Mouse (Mus musculus): Measurements from ENCODE around the gene Lpcat1. TPM values are rescaled to one million over a fixed set of nuclear protein-coding genes. Genes with fewer than 3 reads are reported as not detected.
A peak's percentile ranks its signal among the peaks of the same experiment; 100 is the strongest.

Gene Lpcat1
- polyA plus RNA-seq, 1 experiment from 2014 or later: 62.3 TPM

DNA sequence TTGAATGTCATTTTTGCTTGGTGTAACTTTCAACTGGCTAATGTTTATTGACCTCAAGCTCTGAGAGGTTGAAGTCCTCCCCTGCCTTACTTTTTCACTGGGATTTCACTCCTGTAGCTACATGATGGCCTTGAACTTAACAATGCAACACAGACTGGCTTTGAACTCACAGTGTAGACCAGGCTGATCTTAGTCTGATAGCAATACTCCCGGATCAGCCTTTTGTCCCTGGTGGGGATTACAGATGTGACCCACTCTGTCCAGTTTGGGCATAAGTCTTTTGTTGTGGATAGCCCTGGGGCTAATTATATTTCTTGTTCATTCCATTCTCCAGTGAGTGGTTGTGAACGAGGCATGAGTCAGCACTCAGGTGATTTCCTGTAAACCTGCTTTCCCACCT is 9.3 kb upstream of the Lpcat1 start:
- no peak for ATAC-seq
- H3K4me1 ChIP-seq (replicated peaks; ENCODE audit: control insufficient read depth, insufficient read depth, low read length): no peaks in the 10 kb centered on the region
- H3K27me3 ChIP-seq (replicated peaks; ENCODE audit: control insufficient read depth, insufficient read depth, low read length): no peaks in the 10 kb centered on the region
- WGBS: 71% methylated on average over 2 of the region's 2 CpGs
- no peak overlapping the region for H3K4me2 ChIP-seq (ENCODE audit: low read length)
- H3K36me3 ChIP-seq (ENCODE audit: control insufficient read depth, insufficient read depth): no peaks in the 10 kb centered on the region
- H3K9me3 ChIP-seq (ENCODE audit: control insufficient read depth, low read length): no peaks in the 10 kb centered on the region
- no peak overlapping the region for H3K9ac ChIP-seq (replicated peaks; ENCODE audit: low read depth, low read length)
- H3K4me3 ChIP-seq (replicated peaks; ENCODE audit: low read length): no peak overlapping the region
- H3K27ac ChIP-seq (ENCODE audit: low read length): no peak overlapping the region

DNA sequence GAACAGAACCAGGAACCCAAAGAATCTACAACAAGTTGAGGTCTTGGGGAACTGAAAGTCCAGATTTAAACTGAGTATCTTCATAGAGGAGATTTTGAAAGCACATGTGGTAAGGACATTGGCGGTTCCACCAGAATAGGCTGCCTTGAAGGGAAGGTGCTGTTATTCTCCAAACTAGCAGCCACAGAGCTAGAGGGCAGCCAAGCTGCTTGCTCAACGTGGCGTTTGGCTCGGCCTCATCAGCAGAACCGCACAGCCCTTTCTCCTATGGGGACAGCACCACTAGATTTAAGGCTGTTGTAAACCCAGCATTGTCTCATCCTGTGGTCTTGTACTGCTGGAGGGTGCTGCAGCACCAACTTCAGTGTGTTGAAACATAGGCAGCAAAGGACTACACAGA is 8.3 kb upstream of the Lpcat1 start:
- no peak overlapping the region for H3K9ac ChIP-seq (replicated peaks; ENCODE audit: low read depth, low read length)
- H3K4me3 ChIP-seq (replicated peaks; ENCODE audit: low read length): no peak overlapping the region
- no peak overlapping the region for H3K4me2 ChIP-seq (ENCODE audit: low read length)
- H3K4me1 ChIP-seq (replicated peaks; ENCODE audit: control insufficient read depth, insufficient read depth, low read length): no peaks in the 10 kb centered on the region
- no peak for ATAC-seq
- H3K27ac ChIP-seq (ENCODE audit: low read length): no peak overlapping the region
- no peaks in the 10 kb centered on the region for H3K9me3 ChIP-seq (ENCODE audit: control insufficient read depth, low read length)
- WGBS: 64% methylated on average over 5 of the region's 5 CpGs
- H3K27me3 ChIP-seq (replicated peaks; ENCODE audit: control insufficient read depth, insufficient read depth, low read length): no peaks in the 10 kb centered on the region
- no peaks in the 10 kb centered on the region for H3K36me3 ChIP-seq (ENCODE audit: control insufficient read depth, insufficient read depth)

DNA sequence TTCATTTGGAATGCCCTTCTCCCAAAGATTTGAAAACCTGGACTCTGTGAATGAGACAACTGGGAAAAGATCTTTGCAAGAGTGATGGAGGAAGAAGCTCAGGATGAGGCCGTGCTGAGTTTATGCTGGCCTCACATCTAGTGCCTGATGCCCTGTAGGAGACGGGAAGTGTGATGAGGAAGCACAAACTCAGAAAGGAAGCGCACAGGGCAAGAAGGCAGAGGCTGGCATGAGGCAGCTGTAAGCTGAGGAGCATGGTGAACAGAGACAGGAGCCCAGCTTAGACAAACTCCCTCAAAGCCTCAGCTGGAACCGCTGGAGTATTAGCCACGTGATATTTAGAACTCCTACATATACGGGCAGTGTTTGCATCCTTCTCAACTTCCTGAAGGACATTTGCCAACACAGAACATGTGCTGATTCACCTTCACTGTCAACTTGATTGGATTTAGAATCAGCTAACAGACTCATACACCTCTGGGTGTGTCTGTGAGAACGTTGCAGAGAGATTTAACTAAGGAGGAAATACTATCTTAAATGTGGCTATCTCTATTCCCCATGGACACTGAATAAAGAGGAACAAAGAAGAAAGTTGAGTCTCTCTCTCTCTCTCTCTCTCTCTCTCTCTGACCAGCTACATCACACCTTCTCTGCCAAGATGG is 7.7 kb upstream of the Lpcat1 start:
- Histone ChIP-seq H3K36me3 (ENCODE audit: control insufficient read depth, insufficient read depth) (no peaks in the 10 kb centered on the region), H3K27me3 (replicated peaks; ENCODE audit: control insufficient read depth, insufficient read depth, low read length) (no peaks in the 10 kb centered on the region), H3K27ac (ENCODE audit: low read length) (no peak overlapping the region), H3K4me2 (ENCODE audit: low read length) (no peak overlapping the region), H3K9ac (replicated peaks; ENCODE audit: low read depth, low read length) (no peak overlapping the region), H3K9me3 (ENCODE audit: control insufficient read depth, low read length) (no peaks in the 10 kb centered on the region), H3K4me1 (replicated peaks; ENCODE audit: control insufficient read depth, insufficient read depth, low read length) (no peaks in the 10 kb centered on the region), H3K4me3 (replicated peaks; ENCODE audit: low read length) (no peak overlapping the region)
- 78% methylated on average over 7 of the region's 7 CpGs for WGBS
- no peak for ATAC-seq

DNA sequence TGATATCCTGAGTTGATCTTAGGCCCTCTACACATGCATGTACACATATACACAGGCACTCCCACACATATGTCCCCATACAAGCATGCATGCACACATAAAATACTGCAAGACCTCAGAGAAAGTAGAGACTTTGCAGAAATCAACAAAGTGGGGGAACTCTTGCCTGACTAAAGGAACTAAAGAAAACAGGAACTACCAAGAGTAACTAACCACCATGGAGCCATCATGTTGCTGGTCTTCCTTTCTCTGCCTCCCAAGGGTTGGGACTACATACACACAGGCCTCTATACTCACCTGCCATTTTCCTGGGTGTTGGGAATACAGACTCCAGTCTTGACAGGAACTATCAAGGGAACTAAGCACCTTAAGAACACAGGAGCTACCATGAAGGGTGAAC is 5.4 kb upstream of the Lpcat1 start:
- Histone ChIP-seq H3K36me3 (ENCODE audit: control insufficient read depth, insufficient read depth) (no peaks in the 10 kb centered on the region), H3K9ac (replicated peaks; ENCODE audit: low read depth, low read length) (no peak overlapping the region), H3K27ac (ENCODE audit: low read length) (no peak overlapping the region), H3K4me1 (replicated peaks; ENCODE audit: control insufficient read depth, insufficient read depth, low read length) (no peaks in the 10 kb centered on the region), H3K4me2 (ENCODE audit: low read length) (no peak overlapping the region), H3K9me3 (ENCODE audit: control insufficient read depth, low read length) (no peaks in the 10 kb centered on the region), H3K27me3 (replicated peaks; ENCODE audit: control insufficient read depth, insufficient read depth, low read length) (no peaks in the 10 kb centered on the region), H3K4me3 (replicated peaks; ENCODE audit: low read length) (no peak overlapping the region)
- ATAC-seq: no peak

DNA sequence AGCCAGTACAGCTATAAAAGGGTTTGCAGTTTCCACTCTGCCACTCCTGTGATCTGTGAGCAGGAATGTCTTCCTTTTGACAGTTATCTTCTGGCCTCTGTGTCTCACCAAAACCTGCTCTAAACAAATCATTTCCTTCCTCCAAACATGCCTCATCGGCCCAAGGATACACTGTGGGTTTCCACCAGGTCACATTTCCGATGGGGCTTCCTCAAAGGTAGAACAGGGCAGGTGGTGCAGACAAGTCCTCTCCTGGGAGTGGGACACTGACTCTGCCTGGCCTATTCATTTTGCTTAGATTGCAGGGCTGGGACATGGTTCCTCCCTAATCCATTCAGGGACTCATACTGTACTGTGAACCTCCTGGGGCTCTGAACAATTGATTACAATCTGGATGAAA is 1.8 kb upstream of the Lpcat1 start:
- 76% methylated on average over 2 of the region's 2 CpGs for WGBS
- no peak for ATAC-seq
- Histone ChIP-seq H3K9me3 (ENCODE audit: control insufficient read depth, low read length) (no peaks in the 10 kb centered on the region), H3K4me2 (ENCODE audit: low read length) (no peak overlapping the region), H3K27ac (ENCODE audit: low read length) (no peak overlapping the region), H3K4me1 (replicated peaks; ENCODE audit: control insufficient read depth, insufficient read depth, low read length) (peaks cover 21% of the 10 kb centered on the region), H3K9ac (replicated peaks; ENCODE audit: low read depth, low read length) (no peak overlapping the region), H3K4me3 (replicated peaks; ENCODE audit: low read length) (no peak overlapping the region), H3K27me3 (replicated peaks; ENCODE audit: control insufficient read depth, insufficient read depth, low read length) (no peaks in the 10 kb centered on the region), H3K36me3 (ENCODE audit: control insufficient read depth, insufficient read depth) (no peaks in the 10 kb centered on the region)

DNA sequence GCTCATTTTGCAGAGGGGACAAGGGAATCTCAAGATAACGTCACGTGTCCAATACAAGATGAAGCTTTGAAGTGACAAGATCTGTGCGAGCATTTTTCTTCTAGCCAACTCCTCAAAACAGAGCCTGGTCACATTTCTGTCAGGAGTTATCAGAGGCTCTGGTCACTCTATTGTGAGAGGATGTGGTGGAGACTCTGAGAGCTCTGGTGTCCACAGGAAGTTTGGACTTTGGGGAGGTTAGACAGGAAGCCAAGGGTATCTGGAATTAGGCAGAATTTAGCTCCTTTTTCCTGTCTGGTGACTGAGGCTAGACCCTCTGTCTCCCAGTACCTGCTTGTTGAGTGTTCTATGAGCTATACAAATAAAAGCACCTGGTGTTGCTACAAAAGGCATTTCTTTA is 586 bp upstream of the Lpcat1 start:
- Histone ChIP-seq H3K4me2 (ENCODE audit: low read length) (no peak overlapping the region), H3K4me1 (replicated peaks; ENCODE audit: control insufficient read depth, insufficient read depth, low read length) (peaks cover 25% of the 10 kb centered on the region), H3K9me3 (ENCODE audit: control insufficient read depth, low read length) (no peaks in the 10 kb centered on the region), H3K27me3 (replicated peaks; ENCODE audit: control insufficient read depth, insufficient read depth, low read length) (no peaks in the 10 kb centered on the region), H3K27ac (ENCODE audit: low read length) (no peak overlapping the region), H3K36me3 (ENCODE audit: control insufficient read depth, insufficient read depth) (no peaks in the 10 kb centered on the region), H3K4me3 (replicated peaks; ENCODE audit: low read length) (no peak overlapping the region; the same call in 1 of the 2 replicates), H3K9ac (replicated peaks; ENCODE audit: low read depth, low read length) (no peak overlapping the region)
- ATAC-seq: no peak
- WGBS: 88% methylated on average over 3 of the region's 3 CpGs

DNA sequence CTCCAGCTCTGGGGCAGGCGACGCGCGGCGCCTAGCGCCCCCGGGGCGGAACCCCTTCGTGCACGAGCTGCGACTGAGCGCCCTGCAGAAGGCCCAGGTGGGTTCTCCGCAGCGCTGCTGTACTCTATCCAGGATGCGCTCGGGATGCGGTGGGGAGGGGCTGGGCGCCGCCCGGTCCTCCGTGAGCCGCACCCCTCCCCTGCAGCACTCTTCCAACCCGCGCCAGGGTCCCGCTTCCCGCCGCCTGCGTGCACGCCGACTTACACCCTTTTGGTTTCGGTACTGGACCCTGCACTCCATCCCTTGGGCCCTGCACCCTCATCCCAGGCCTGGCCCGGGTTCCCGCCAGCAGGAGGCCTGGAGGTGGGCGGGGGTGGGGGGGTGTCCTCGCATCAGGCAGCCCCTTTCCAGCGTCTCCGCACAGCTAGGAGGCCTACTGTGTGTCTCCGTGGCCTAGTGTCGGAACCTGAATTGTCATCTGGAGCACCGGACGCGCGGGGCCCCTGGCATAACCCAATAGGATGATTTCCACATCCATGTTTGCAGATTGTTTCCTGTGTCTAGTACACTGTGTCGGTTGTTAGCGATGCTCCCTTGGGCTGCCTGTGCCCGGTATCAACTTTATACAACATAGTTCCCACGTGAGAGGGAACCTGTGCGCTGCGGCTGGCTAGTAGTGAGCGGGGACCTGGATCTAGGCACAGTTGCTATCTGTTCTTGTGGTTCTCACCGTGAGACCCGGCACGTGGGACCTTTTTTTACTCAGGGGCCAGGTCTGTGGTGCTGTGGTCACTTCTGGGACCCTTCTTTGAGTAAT is 632 bp downstream of the Lpcat1 start:
- under 1% methylated on average over 52 of the region's 53 CpGs for WGBS

DNA sequence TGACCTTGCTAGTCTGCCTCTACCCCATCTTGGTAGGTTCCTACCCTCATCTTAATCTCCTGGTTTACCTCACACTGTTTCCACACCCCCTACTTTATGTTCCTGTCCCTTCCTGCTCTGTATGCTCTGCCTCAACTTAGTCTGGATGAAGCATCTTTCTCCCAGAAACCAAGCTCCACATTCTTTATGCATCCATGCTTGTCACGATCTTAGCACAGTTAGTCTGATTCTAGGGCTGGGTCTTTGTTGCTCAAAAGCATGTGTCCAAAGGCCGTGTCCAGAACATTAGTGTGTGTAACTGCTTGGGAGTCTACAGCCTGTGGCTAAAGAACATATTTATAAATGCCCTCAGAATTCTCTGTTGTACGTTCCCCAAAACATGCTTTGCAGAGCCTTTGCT is 1.8 kb downstream of the Lpcat1 start:
- no peak for ATAC-seq
- Histone ChIP-seq H3K4me1 (replicated peaks; ENCODE audit: control insufficient read depth, insufficient read depth, low read length) (peaks cover 25% of the 10 kb centered on the region), H3K9ac (replicated peaks; ENCODE audit: low read depth, low read length) (no peak overlapping the region), H3K4me3 (replicated peaks; ENCODE audit: low read length) (peak overlapping the region; percentile 80; the same call in 1 of the 2 replicates), H3K36me3 (ENCODE audit: control insufficient read depth, insufficient read depth) (no peaks in the 10 kb centered on the region), H3K27me3 (replicated peaks; ENCODE audit: control insufficient read depth, insufficient read depth, low read length) (no peaks in the 10 kb centered on the region), H3K9me3 (ENCODE audit: control insufficient read depth, low read length) (no peaks in the 10 kb centered on the region), H3K27ac (ENCODE audit: low read length) (no peak overlapping the region), H3K4me2 (ENCODE audit: low read length) (peak overlapping the region; percentile 81)
- 50% methylated on average over 3 of the region's 3 CpGs for WGBS

More for the DNA sequence above, 632 bp downstream of the Lpcat1 start:
- H3K4me2 ChIP-seq (ENCODE audit: low read length): peak overlapping the region; percentile 81
- ATAC-seq: peak; percentile 88
- no peaks in the 10 kb centered on the region for H3K27me3 ChIP-seq (replicated peaks; ENCODE audit: control insufficient read depth, insufficient read depth, low read length)
- no peaks in the 10 kb centered on the region for H3K36me3 ChIP-seq (ENCODE audit: control insufficient read depth, insufficient read depth)
- H3K4me3 ChIP-seq (replicated peaks; ENCODE audit: low read length): peak overlapping the region; percentile 80
- peak overlapping the region; percentile 72 for H3K9ac ChIP-seq (replicated peaks; ENCODE audit: low read depth, low read length)
- peak overlapping the region; percentile 98 for H3K27ac ChIP-seq (ENCODE audit: low read length)
- H3K9me3 ChIP-seq (ENCODE audit: control insufficient read depth, low read length): no peaks in the 10 kb centered on the region
- peaks cover 25% of the 10 kb centered on the region for H3K4me1 ChIP-seq (replicated peaks; ENCODE audit: control insufficient read depth, insufficient read depth, low read length)

DNA sequence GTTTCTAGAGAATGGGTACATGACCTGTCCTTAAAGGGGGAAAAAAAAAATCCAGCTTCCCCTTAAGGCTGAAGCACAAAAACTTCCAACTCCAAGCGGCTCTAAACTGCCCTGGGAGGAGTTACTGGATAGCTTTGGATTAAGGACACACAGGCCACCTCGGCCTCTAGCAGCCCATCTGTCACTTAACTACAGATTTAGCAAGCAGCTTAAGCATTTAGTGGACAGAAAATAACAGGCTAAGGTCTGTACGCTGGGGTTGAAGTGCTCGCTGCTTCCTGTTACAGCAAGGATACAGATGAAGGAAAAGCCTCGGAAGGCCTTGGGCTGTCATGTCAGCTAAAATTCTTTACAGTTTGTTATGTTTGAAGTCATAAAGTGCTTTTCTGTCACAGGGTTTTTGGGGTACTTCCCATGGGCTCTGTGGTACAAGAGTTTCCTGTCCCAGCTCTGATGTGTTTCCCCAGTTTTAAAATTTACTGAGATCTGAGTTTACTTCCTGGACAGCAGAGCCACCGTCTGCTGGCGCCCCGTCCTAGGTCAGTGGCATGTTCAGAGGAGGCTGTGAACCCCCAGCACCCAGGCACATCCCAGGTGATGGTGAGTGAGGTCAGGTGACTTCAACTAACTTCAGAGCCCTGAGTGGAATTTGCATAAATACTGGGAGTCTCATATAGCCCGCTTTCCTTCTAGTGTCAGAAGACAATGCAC is 2.4 kb downstream of the Lpcat1 start:
- Histone ChIP-seq H3K27me3 (replicated peaks; ENCODE audit: control insufficient read depth, insufficient read depth, low read length) (no peaks in the 10 kb centered on the region), H3K36me3 (ENCODE audit: control insufficient read depth, insufficient read depth) (no peaks in the 10 kb centered on the region), H3K9ac (replicated peaks; ENCODE audit: low read depth, low read length) (no peak overlapping the region), H3K9me3 (ENCODE audit: control insufficient read depth, low read length) (no peaks in the 10 kb centered on the region), H3K4me2 (ENCODE audit: low read length) (no peak overlapping the region; the same call in 1 of the 2 replicates), H3K27ac (ENCODE audit: low read length) (no peak overlapping the region), H3K4me3 (replicated peaks; ENCODE audit: low read length) (no peak overlapping the region), H3K4me1 (replicated peaks; ENCODE audit: control insufficient read depth, insufficient read depth, low read length) (peaks cover 25% of the 10 kb centered on the region)
- no peak for ATAC-seq
- 69% methylated on average over 9 of the region's 9 CpGs for WGBS

Data from forebrain, embryonic 16.5 days (tissue).